In genomic region chr8:111968541-111968940, GRCm38 (mm10) we compare ENCODE assay signal across 27 mouse cellular contexts. TPM values are rescaled to one million over a fixed set of nuclear protein-coding genes. Genes with fewer than 3 reads are reported as not detected.
"Had no signal": no experiment of that assay in that cellular context is flagged by ENCODE, and none has a peak within 500 bp of the region (broad histone marks: within the 10 kb centered on the region; RNA-seq: fewer than 3 reads in every experiment).

No protein-coding gene starts in this region.

- H3K9me3 ChIP-seq: heart, embryonic 10.5 days; hindbrain, embryonic 12.5 days; intestine, embryonic 15.5 days; limb, embryonic 10.5 days; limb, embryonic 12.5 days had no signal

- H3K9ac ChIP-seq: heart, embryonic 12.5 days; hindbrain, embryonic 12.5 days; hindbrain, embryonic 14.5 days; intestine, embryonic 15.5 days; kidney, embryonic 15.5 days had no signal

- H3K27me3 ChIP-seq: heart, embryonic 12.5 days; hindbrain, embryonic 12.5 days; intestine, embryonic 15.5 days; kidney, embryonic 15.5 days; limb, embryonic 12.5 days had no signal

- ATAC-seq: hindbrain, embryonic 16.5 days; inflammation-experienced regulatory T-cells, adult 6 months; intestine, embryonic 15.5 days; intestine, postnatal 0 days had no signal

- H3K4me1 ChIP-seq: hindbrain, embryonic 12.5 days; intestine, embryonic 15.5 days; kidney, embryonic 15.5 days; limb, embryonic 10.5 days had no signal

- H3K27ac ChIP-seq: gastrocnemius, adult 2 months; heart, embryonic 10.5 days; hindbrain, embryonic 10.5 days; hindbrain, embryonic 12.5 days; hindbrain, embryonic 14.5 days; intestine, embryonic 15.5 days; kidney, embryonic 15.5 days; kidney, postnatal 0 days; limb, embryonic 10.5 days; limb, embryonic 12.5 days had no signal

- DNase-seq: gastrocnemius, adult 2 months; gastrocnemius, postnatal 10 days; gastrocnemius, postnatal 25 days; heart, adult 18-20 months; heart, postnatal 10 days; heart, postnatal 4 days; kidney, adult 18-20 months; kidney, adult 9 months; kidney, postnatal 14 days; kidney, postnatal 36 days; layer of hippocampus, adult 9-11 months; layer of hippocampus, postnatal 36 days; liver had no signal

- H3K4me3 ChIP-seq: gastrocnemius, adult 2 months; heart, embryonic 10.5 days; heart, embryonic 12.5 days; hindbrain, embryonic 10.5 days; hindbrain, embryonic 12.5 days; intestine, embryonic 15.5 days; kidney, embryonic 15.5 days; limb, embryonic 10.5 days; limb, embryonic 12.5 days had no signal

RNA-seq across cellular contexts. Expression of gene Tmem231, which starts 34.9 kb away (rescaled TPM):
- total RNA-seq: granulocyte monocyte progenitor cell, adult 5-6 weeks had no signal
